Mouse (Mus musculus) MEL (cell line): ENCODE results near the gene Paqr4. TPM values are rescaled to one million over a fixed set of nuclear protein-coding genes. Genes with fewer than 3 reads are reported as not detected.

ENCODE experiments used
- DNase-seq: peaks from one replicate; pipeline ENCODE4 v3.0.0; 2011; ENCODE audit warnings: low read depth, low spot score
- H3K27ac ChIP-seq: 2 replicates; pipeline ENCODE4 v1.5.1; 2012; ENCODE audit warnings: low read depth, mild to moderate bottlenecking, control low read depth, low read length, moderate library complexity; ENCODE audit not compliant: control insufficient read depth
- H3K27me3 ChIP-seq, 2 experiments: fragments of 150-350 bp in 1 of 2; sonication (generic) in 1 of 2; 2 replicates each; pipeline ENCODE4 v1.6.1; 2012; ENCODE audit warnings: low read length in 2 of 2, mild to moderate bottlenecking in 2 of 2, improper control_type of control experiment in 1 of 2, moderate library complexity in 1 of 2; ENCODE audit not compliant: insufficient read depth in 2 of 2, control insufficient read depth in 1 of 2
- H3K36me3 ChIP-seq, 2 experiments: 2 replicates each; pipeline ENCODE4 v1.6.1; 2012 to 2014; ENCODE audit warnings: low read length in 2 of 2, improper control_type of control experiment in 1 of 2, inconsistent platforms in 1 of 2, mild to moderate bottlenecking in 1 of 2; ENCODE audit not compliant: insufficient read depth in 2 of 2, control insufficient read depth in 1 of 2
- H3K4me1 ChIP-seq, 2 experiments: fragments of 150-350 bp in 1 of 2; sonication (generic) in 1 of 2; 2 replicates each; pipeline ENCODE4 v1.6.1; 2012; ENCODE audit warnings: low read length in 2 of 2, improper control_type of control experiment in 1 of 2, mild to moderate bottlenecking in 1 of 2; ENCODE audit not compliant: insufficient read depth in 2 of 2, control insufficient read depth in 1 of 2
- H3K4me3 ChIP-seq, 2 experiments: fragments of 150-350 bp in 1 of 2; sonication (generic) in 1 of 2; 2 replicates each; pipeline ENCODE4 v1.5.1; 2012; ENCODE audit warnings: low read depth in 2 of 2, low read length in 2 of 2, mild to moderate bottlenecking in 2 of 2, moderate library complexity in 2 of 2, control low read depth in 1 of 2, improper control_type of control experiment in 1 of 2; ENCODE audit not compliant: control insufficient read depth in 1 of 2, insufficient read depth in 1 of 2
- H3K79me2 ChIP-seq: 2 replicates; pipeline ENCODE4 v1.6.1; 2012; ENCODE audit warnings: mild to moderate bottlenecking, low read length, moderate library complexity; ENCODE audit not compliant: control insufficient read depth, poor library complexity, insufficient read depth
- H3K9ac ChIP-seq: 2 replicates; pipeline ENCODE4 v1.6.1; 2012; ENCODE audit warnings: low read depth, mild to moderate bottlenecking, control low read depth, low read length, moderate library complexity; ENCODE audit not compliant: control insufficient read depth, poor library complexity, severe bottlenecking
- H3K9me3 ChIP-seq: fragments of 150-350 bp; sonication (generic); replicated peaks from 2 replicates; pipeline ENCODE4 v1.6.1; 2012; ENCODE audit warnings: mild to moderate bottlenecking, low read length, improper control_type of control experiment, moderate library complexity; ENCODE audit not compliant: insufficient read depth
- BHLHE40 ChIP-seq: IDR thresholded peaks from 2 replicates; pipeline ENCODE4 v1.6.1; 2012; ENCODE audit warnings: low read depth, mild to moderate bottlenecking, inconsistent platforms, low read length, improper control_type of control experiment, borderline replicate concordance
- CTCF ChIP-seq, 3 experiments: IDR thresholded peaks in 2 of 3; conservative IDR thresholded peaks in 1 of 3; 2 replicates each; pipeline ENCODE4 v1.5.1; 2011 to 2012; ENCODE audit warnings: low read length in 3 of 3, low read depth in 2 of 3, mild to moderate bottlenecking in 2 of 3, improper control_type of control experiment in 1 of 3, inconsistent platforms in 1 of 3, mixed read lengths in 1 of 3, moderate library complexity in 1 of 3; ENCODE audit not compliant: control insufficient read depth in 1 of 3, insufficient read depth in 1 of 3, poor library complexity in 1 of 3, severe bottlenecking in 1 of 3
- E2F4 ChIP-seq: IDR thresholded peaks from 2 replicates; pipeline ENCODE4 v1.6.1; 2011; ENCODE audit warnings: low read depth, low read length, improper control_type of control experiment, borderline replicate concordance
- EP300 ChIP-seq, 2 experiments: IDR thresholded peaks; 2 replicates each; pipeline ENCODE4 v1.6.1; 2011; ENCODE audit warnings: improper control_type of control experiment in 2 of 2, low read length in 2 of 2, low read depth in 1 of 2, mild to moderate bottlenecking in 1 of 2
- ETS1 ChIP-seq: IDR thresholded peaks from 2 replicates; pipeline ENCODE4 v1.6.1; 2012; ENCODE audit warnings: low read depth, mild to moderate bottlenecking, inconsistent platforms, low read length, improper control_type of control experiment, moderate library complexity
- HCFC1 ChIP-seq: IDR thresholded peaks from 2 replicates; pipeline ENCODE4 v1.6.1; 2012; ENCODE audit warnings: low read depth, mild to moderate bottlenecking, inconsistent platforms, low read length, improper control_type of control experiment, moderate library complexity
- MAFK ChIP-seq: IDR thresholded peaks from 2 replicates; pipeline ENCODE4 v1.6.1; 2011; ENCODE audit warnings: low read depth, mild to moderate bottlenecking, low read length, improper control_type of control experiment, borderline replicate concordance
- MAX ChIP-seq: IDR thresholded peaks from 2 replicates; pipeline ENCODE4 v1.6.1; 2011; ENCODE audit warnings: low read length, improper control_type of control experiment
- MAZ ChIP-seq: IDR thresholded peaks from 2 replicates; pipeline ENCODE4 v1.6.1; 2012; ENCODE audit warnings: low read depth, mild to moderate bottlenecking, inconsistent platforms, low read length, improper control_type of control experiment
- MEF2A ChIP-seq: IDR thresholded peaks from 2 replicates; pipeline ENCODE4 v1.6.1; 2014; ENCODE audit warnings: low read depth, mild to moderate bottlenecking, inconsistent platforms, low read length, improper control_type of control experiment; ENCODE audit not compliant: poor library complexity, insufficient replicate concordance, severe bottlenecking; ENCODE audit errors: extremely low read depth
- MXI1 ChIP-seq: IDR thresholded peaks from 2 replicates; pipeline ENCODE4 v1.6.1; 2011; ENCODE audit warnings: mild to moderate bottlenecking, low read depth, low read length, improper control_type of control experiment
- MYB ChIP-seq: IDR thresholded peaks from 2 replicates; pipeline ENCODE4 v1.6.1; 2011; ENCODE audit warnings: mild to moderate bottlenecking, low read depth, low read length, improper control_type of control experiment
- MYC ChIP-seq: IDR thresholded peaks from 2 replicates; pipeline ENCODE4 v1.6.1; 2011; ENCODE audit warnings: low read depth, mild to moderate bottlenecking, low read length, improper control_type of control experiment, moderate library complexity
- NELFE ChIP-seq: IDR thresholded peaks from 2 replicates; pipeline ENCODE4 v1.6.1; 2011; ENCODE audit warnings: low read depth, low read length, improper control_type of control experiment
- NRF1 ChIP-seq: IDR thresholded peaks from 2 replicates; pipeline ENCODE4 v1.6.1; 2014; ENCODE audit warnings: low read depth, mild to moderate bottlenecking, inconsistent platforms, low read length, improper control_type of control experiment, moderate library complexity; ENCODE audit not compliant: poor library complexity, insufficient read depth, severe bottlenecking
- POLR2A ChIP-seq, 2 experiments: IDR thresholded peaks; 2 replicates each; pipeline ENCODE4 v1.6.1; 2011 to 2012; ENCODE audit warnings: low read length in 2 of 2, mild to moderate bottlenecking in 2 of 2, control low read depth in 1 of 2, improper control_type of control experiment in 1 of 2, low read depth in 1 of 2, moderate library complexity in 1 of 2; ENCODE audit not compliant: control insufficient read depth in 1 of 2, insufficient read depth in 1 of 2, poor library complexity in 1 of 2
- POLR2AphosphoS2 ChIP-seq: IDR thresholded peaks from 2 replicates; pipeline ENCODE4 v1.6.1; 2011; ENCODE audit warnings: low read length, improper control_type of control experiment
- RAD21 ChIP-seq: IDR thresholded peaks from 2 replicates; pipeline ENCODE4 v1.6.1; 2011; ENCODE audit warnings: mild to moderate bottlenecking, low read depth, low read length, improper control_type of control experiment
- SMC3 ChIP-seq: IDR thresholded peaks from 2 replicates; pipeline ENCODE4 v1.6.1; 2011; ENCODE audit warnings: low read depth, low read length, improper control_type of control experiment
- TBP ChIP-seq: IDR thresholded peaks from 2 replicates; pipeline ENCODE4 v1.8.0; 2011; ENCODE audit warnings: low read depth, low read length, improper control_type of control experiment
- TCF12 ChIP-seq: IDR thresholded peaks from 2 replicates; pipeline ENCODE4 v1.6.1; 2014; ENCODE audit warnings: low read depth, mild to moderate bottlenecking, inconsistent platforms, low read length, improper control_type of control experiment, moderate library complexity
- USF2 ChIP-seq, 2 experiments: IDR thresholded peaks; 2 replicates each; pipeline ENCODE4 v1.6.1; 2011 to 2012; ENCODE audit warnings: improper control_type of control experiment in 2 of 2, low read length in 2 of 2, borderline replicate concordance in 1 of 2, inconsistent platforms in 1 of 2, low read depth in 1 of 2, mild to moderate bottlenecking in 1 of 2; ENCODE audit not compliant: insufficient read depth in 1 of 2
- ZC3H11A ChIP-seq: IDR thresholded peaks from 2 replicates; pipeline ENCODE4 v1.6.1; 2012; ENCODE audit warnings: low read depth, mild to moderate bottlenecking, inconsistent platforms, low read length, improper control_type of control experiment
- ZNF384 ChIP-seq: IDR thresholded peaks from 2 replicates; pipeline ENCODE4 v1.6.1; 2012; ENCODE audit warnings: low read depth, mild to moderate bottlenecking, inconsistent platforms, low read length, improper control_type of control experiment
- polyA plus RNA-seq, 2 experiments: library from polyadenylated mRNA; stranded (reverse) in 1 of 2; unstranded in 1 of 2; fragments of >175 nt in 1 of 2; fragments of >200 nt in 1 of 2; gene quantifications; 2 replicates each; pipeline versions ENCODE4 v1.2.1 to v1.2.4; 2012; ENCODE audit warnings: low replicate concordance in 2 of 2, low read depth in 1 of 2; ENCODE audit not compliant: insufficient read length in 2 of 2, insufficient read depth in 1 of 2, missing spikeins in 1 of 2
- total RNA-seq: library from RNA; depleted of rRNA; stranded (reverse); fragments of 300-350 nt; gene quantifications from 2 replicates; pipeline ENCODE4 v1.2.3, GENCODE M21; 2012

Paqr4 gene
- total and polyA plus RNA-seq, 3 experiments = 6.5 to 10.7 TPM; not detected in 1

GRCm38 (mm10) chr17:23740136-23740584, 507 bp downstream of the Paqr4 start:
- Histone ChIP-seq H3K36me3 (no peaks in the 10 kb centered on the region), H3K4me1 (peaks cover 0 to 5% of the 10 kb centered on the region in 2 experiments; a peak in 1 of 4 replicates), H3K9ac (peak overlapping the region; percentile 84), H3K9me3 (no peaks in the 10 kb centered on the region), H3K27me3 (no peaks in the 10 kb centered on the region), H3K27ac (peak overlapping the region; percentile 53), H3K4me3 (peak overlapping the region; percentile 72 to 76), H3K79me2 (no peaks in the 10 kb centered on the region; the same call in 1 of the 2 replicates)
- peak; percentile 68 for TF ChIP-seq MAX
- no peak for TF ChIP-seq CTCF (IDR thresholded peaks at IDR 0.05 in 2 of 3, conservative IDR thresholded peaks at IDR 0.05 in 1 of 3; ENCODE audit: control insufficient read depth in 1 of 3, insufficient read depth in 1 of 3, low read depth in 2 of 3, low read length in 3 of 3, poor library complexity in 1 of 3, severe bottlenecking in 1 of 3)
- no peak for TF ChIP-seq ETS1
- TF ChIP-seq MAFK = no peak
- no peak; the same call in 1 of the 2 replicates for TF ChIP-seq HCFC1
- peak; percentile 45 for TF ChIP-seq NELFE
- no peak for TF ChIP-seq BHLHE40
- no peak for TF ChIP-seq MYC
- TF ChIP-seq SMC3 = no peak
- TF ChIP-seq MAZ = peak; percentile 63; the same call in 1 of the 2 replicates
- no peak for TF ChIP-seq RAD21
- TF ChIP-seq TCF12 = no peak
- TF ChIP-seq ZC3H11A = no peak
- TF ChIP-seq USF2 (IDR thresholded peaks at IDR 0.05; ENCODE audit: borderline replicate concordance in 1 of 2, insufficient read depth in 1 of 2, low read depth in 1 of 2, low read length in 2 of 2) = no peak
- TF ChIP-seq MYB = no peak
- TF ChIP-seq ZNF384 = no peak
- no peak for TF ChIP-seq MEF2A
- TF ChIP-seq EP300 (IDR thresholded peaks at IDR 0.05; ENCODE audit: low read depth in 1 of 2, low read length in 2 of 2) = no peak
- peak; percentile 70 for TF ChIP-seq NRF1
- peak; percentile 86; the same call in 1 of the 2 replicates for TF ChIP-seq E2F4
- peak; percentile 49 to 67; a peak in 2 of 4 replicates for TF ChIP-seq POLR2A (IDR thresholded peaks at IDR 0.05; ENCODE audit: control insufficient read depth in 1 of 2, insufficient read depth in 1 of 2, low read depth in 1 of 2, low read length in 2 of 2, poor library complexity in 1 of 2)
- no peak for TF ChIP-seq TBP
- TF ChIP-seq POLR2AphosphoS2 = no peak
- TF ChIP-seq MXI1 = no peak; the same call in 1 of the 2 replicates
- DNase-seq = peak; percentile 92
